Comparison of ENCODE assay signal across 8 mouse cellular contexts in genomic region chrX:162734997-162735929, GRCm38 (mm10). TPM values are rescaled to one million over a fixed set of nuclear protein-coding genes. Genes with fewer than 3 reads are reported as not detected.
DNase-seq lines count a peak whose midpoint lies in the region; ATAC-seq and TF ChIP-seq lines count a peak whose summit lies in the region.

No protein-coding gene starts in this region.

- peak; percentile 51 for TF ChIP-seq CTCF in cortical plate, adult 2 months (IDR thresholded peaks at IDR 0.05; ENCODE audit: extremely low read depth, insufficient read depth, low read length)

- 27% methylated on average over 25 of the region's 25 CpGs for WGBS in macrophage (ENCODE audit: missing documents)

- peak overlapping the region; percentile 91 for H3K27ac ChIP-seq in cortical plate, adult 2 months (ENCODE audit: insufficient read depth, low read length)
- H3K27ac ChIP-seq in macrophage = peak overlapping the region; percentile 49

- peak overlapping the region; percentile 52 for H3K4me3 ChIP-seq in cortical plate, adult 2 months (ENCODE audit: insufficient read depth, low read length)
- H3K4me3 ChIP-seq in macrophage (ENCODE audit: inconsistent target) = peak overlapping the region; percentile 33

- H3K79me2 ChIP-seq in macrophage (ENCODE audit: inconsistent target) = no peaks in the 10 kb centered on the region

- no peaks in the 10 kb centered on the region for H3K4me1 ChIP-seq in cortical plate, adult 2 months (ENCODE audit: control insufficient read depth, insufficient read depth, low read length)

- no peaks in the 10 kb centered on the region for H3K36me3 ChIP-seq in macrophage (ENCODE audit: inconsistent target)

- 0 out of 2 replicates have a peak, but pooled peaks have one; percentile 21 for TF ChIP-seq POLR2A in cortical plate, adult 2 months (IDR thresholded peaks at IDR 0.05; ENCODE audit: extremely low read depth, insufficient read depth, low read length)

- DNase-seq in adipocyte (ENCODE audit: low spot score) = peak; percentile 38
- DNase-seq in gastrocnemius, postnatal 10 days = peak; percentile 56
- DNase-seq in left cerebral cortex, adult 8-10 months (ENCODE audit: low spot score in 2 of 2) = peak; percentile 40 to 57
- DNase-seq in right cerebral cortex, adult 18-20 months = peak; percentile 66
- peak; percentile 43 for DNase-seq in urinary bladder, adult 2 months (ENCODE audit: low spot score)

- ATAC-seq in inflammation-experienced regulatory T-cells, adult 6 months = peak; percentile 92

RNA-seq across cellular contexts. Expression of gene Rbbp7, which starts 24.9 kb away (rescaled TPM):
- 121 and 125 TPM in 2 replicates for polyA plus RNA-seq in cortical plate, adult 2 months (2012; rRNA removed)
- 100 to 1,000 TPM; 151 to 160 TPM for total RNA-seq in gastrocnemius, postnatal 10 days (2021)
- polyA plus RNA-seq in inflammation-experienced regulatory T-cells, adult 6 months (2017; shearing (Covaris generic)) = 100 to 1,000 TPM; 127 to 201 (median 130) TPM
- 100 to 1,000 TPM; 142 to 146 (median 144) TPM for total RNA-seq in left cerebral cortex, adult 8-10 months (2022)
- total RNA-seq in macrophage (2018; cell fraction: chromatin; rRNA removed) = 10 to 100 TPM; 12.7 to 63.7 (median 30.6) TPM
- 10 to 100 TPM; 56.8 to 92.3 (median 68.6) TPM for total RNA-seq in macrophage (2018; cell fraction: cytosol; rRNA removed)
- total RNA-seq in macrophage (2018; cell fraction: nucleus; rRNA removed) = 10 to 100 TPM; 23.0 to 94.7 (median 37.4) TPM
- polyA plus RNA-seq in macrophage (2018) = 61.1 to 131 TPM (median 79.3 TPM) in 3 replicates
- polyA plus RNA-seq in urinary bladder, adult 2 months (2012; rRNA removed) = 227 and 245 TPM in 2 replicates

Comparison
In these comparisons a context has a peak if more than half of its experiments do, and no peak if none do; other contexts are left out.
1. Peak in every context shown above with its lines: DNase-seq, ATAC-seq, H3K4me3 ChIP-seq and H3K27ac ChIP-seq.